ENCODE assay signal across 22 mouse cellular contexts in the genomic region with DNA sequence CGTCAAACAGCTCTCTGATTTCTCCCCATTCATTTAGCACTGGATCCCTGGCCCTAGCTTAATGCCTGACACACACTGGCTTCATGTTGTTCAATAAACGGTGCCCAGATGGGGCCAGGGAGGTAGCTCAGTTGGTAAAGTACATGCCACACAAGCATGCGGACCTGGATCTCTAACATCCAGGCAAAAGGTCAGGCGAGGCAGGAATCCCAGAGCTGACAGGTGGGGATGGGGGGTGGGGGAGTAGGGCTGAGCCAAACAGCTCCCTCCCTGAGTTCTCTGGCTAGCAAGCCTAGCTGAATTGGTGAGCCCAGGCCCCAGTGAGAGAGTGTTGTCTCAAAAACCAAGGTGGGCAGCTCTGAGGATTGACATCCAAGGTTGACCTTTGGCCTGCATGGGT. TPM values are rescaled to one million over a fixed set of nuclear protein-coding genes. Genes with fewer than 3 reads are reported as not detected.
DNase-seq lines count a peak whose midpoint lies in the region; ATAC-seq and TF ChIP-seq lines count a peak whose summit lies in the region.
"Had no signal": no experiment of that assay in that cellular context is flagged by ENCODE, and none has a peak within 500 bp of the region (broad histone marks: within the 10 kb centered on the region; RNA-seq: fewer than 3 reads in every experiment).

No protein-coding gene starts in this region.

- H3K36me3 ChIP-seq in hindbrain, postnatal 0 days (ENCODE audit: insufficient read depth, low read length), result no peaks in the 10 kb centered on the region
- H3K36me3 ChIP-seq in hindbrain, embryonic 14.5 days (replicated peaks; ENCODE audit: control insufficient read depth, insufficient read depth), result no peaks in the 10 kb centered on the region
- H3K36me3 ChIP-seq in midbrain, embryonic 10.5 days, result no peaks in the 10 kb centered on the region
- H3K36me3 ChIP-seq in midbrain, embryonic 11.5 days (ENCODE audit: control insufficient read depth, insufficient read depth, low read length), result 0 out of 2 replicates have a peak, but pooled peaks cover 2% of the 10 kb centered on the region
- H3K36me3 ChIP-seq: heart, embryonic 15.5 days; intestine, embryonic 15.5 days; limb, embryonic 13.5 days; midbrain, embryonic 12.5 days; neural tube, embryonic 13.5 days had no signal

- H3K4me2 ChIP-seq in hindbrain, postnatal 0 days (ENCODE audit: low read depth, low read length), result no peak overlapping the region
- no peak overlapping the region for H3K4me2 ChIP-seq in hindbrain, embryonic 14.5 days (replicated peaks)
- no peak overlapping the region for H3K4me2 ChIP-seq in midbrain, embryonic 11.5 days
- H3K4me2 ChIP-seq: heart, embryonic 15.5 days; intestine, embryonic 15.5 days; limb, embryonic 13.5 days; neural tube, embryonic 13.5 days had no signal

- WGBS in hindbrain, postnatal 0 days, result 49% methylated on average over 4 of the region's 4 CpGs
- 52% methylated on average over 4 of the region's 4 CpGs for WGBS in hindbrain, embryonic 14.5 days
- WGBS in midbrain, embryonic 10.5 days, result 58% methylated on average over 4 of the region's 4 CpGs
- 50% methylated on average over 4 of the region's 4 CpGs for WGBS in midbrain, embryonic 11.5 days

- no peak for ATAC-seq in hindbrain, postnatal 0 days
- ATAC-seq in hindbrain, embryonic 14.5 days (ENCODE audit: low FRiP score), result no peak
- ATAC-seq in midbrain, embryonic 11.5 days (ENCODE audit: low FRiP score), result no peak
- ATAC-seq: forebrain, embryonic 16.5 days; intestine, embryonic 15.5 days had no signal

- 0 out of 2 replicates have a peak overlapping the region, but pooled peaks have one; percentile 17 for H3K9ac ChIP-seq in hindbrain, postnatal 0 days (replicated peaks; ENCODE audit: low read length)
- H3K9ac ChIP-seq in hindbrain, embryonic 14.5 days, result no peak overlapping the region
- H3K9ac ChIP-seq in midbrain, embryonic 11.5 days (ENCODE audit: low read length), result no peak overlapping the region
- H3K9ac ChIP-seq: heart, embryonic 15.5 days; intestine, embryonic 15.5 days; limb, embryonic 13.5 days; liver, embryonic 14.5 days; midbrain, embryonic 12.5 days; neural tube, embryonic 13.5 days had no signal

- no peaks in the 10 kb centered on the region for H3K9me3 ChIP-seq in hindbrain, postnatal 0 days (ENCODE audit: low read length)
- H3K9me3 ChIP-seq in hindbrain, embryonic 14.5 days (ENCODE audit: control insufficient read depth, low read length), result no peaks in the 10 kb centered on the region
- no peaks in the 10 kb centered on the region for H3K9me3 ChIP-seq in midbrain, embryonic 10.5 days (replicated peaks)
- no peaks in the 10 kb centered on the region for H3K9me3 ChIP-seq in midbrain, embryonic 11.5 days (ENCODE audit: control insufficient read depth, low read length)
- H3K9me3 ChIP-seq: heart, embryonic 15.5 days; intestine, embryonic 15.5 days; limb, embryonic 13.5 days; midbrain, embryonic 12.5 days; neural tube, embryonic 13.5 days had no signal

- H3K27ac ChIP-seq in hindbrain, postnatal 0 days, result no peak overlapping the region
- H3K27ac ChIP-seq in hindbrain, embryonic 14.5 days, result no peak overlapping the region
- H3K27ac ChIP-seq in midbrain, embryonic 10.5 days (replicated peaks), result peak overlapping the region; percentile 78
- no peak overlapping the region for H3K27ac ChIP-seq in midbrain, embryonic 11.5 days (ENCODE audit: low read depth, low read length)
- H3K27ac ChIP-seq: heart, adult 2 months; heart, embryonic 15.5 days; intestine, embryonic 15.5 days; limb, embryonic 13.5 days; liver, embryonic 14.5 days; midbrain, embryonic 12.5 days; neural tube, embryonic 13.5 days had no signal

- no peak for DNase-seq in hindbrain, postnatal 0 days (ENCODE audit: low spot score)
- no peak for DNase-seq in hindbrain, embryonic 14.5 days (ENCODE audit: low spot score)
- DNase-seq in midbrain, embryonic 10.5 days (ENCODE audit: low spot score), result no peak
- no peak for DNase-seq in midbrain, embryonic 11.5 days (ENCODE audit: low spot score, missing footprints)
- peak; percentile 49 to 51 for DNase-seq in cerebellum, postnatal 36 days
- DNase-seq in frontal cortex, postnatal 10 days (ENCODE audit: low spot score in 2 of 2), result no peak
- no peak for DNase-seq in adrenal gland, adult 8-10 months
- DNase-seq: embryo, embryonic 11 days; heart, adult 2 months; kidney, postnatal 10 days; lung, postnatal 4 days; thymus, adult 2 months had no signal

- no peak for TF ChIP-seq CTCF in hindbrain, postnatal 0 days (IDR thresholded peaks at IDR 0.05; ENCODE audit: low read depth)

- no peak overlapping the region for H3K4me3 ChIP-seq in hindbrain, postnatal 0 days (ENCODE audit: low read length)
- no peak overlapping the region for H3K4me3 ChIP-seq in hindbrain, embryonic 14.5 days (replicated peaks; ENCODE audit: low read length)
- no peak overlapping the region for H3K4me3 ChIP-seq in midbrain, embryonic 10.5 days
- no peak overlapping the region for H3K4me3 ChIP-seq in midbrain, embryonic 11.5 days (ENCODE audit: low read depth, low read length)
- H3K4me3 ChIP-seq: heart, adult 2 months; heart, embryonic 15.5 days; intestine, embryonic 15.5 days; limb, embryonic 13.5 days; midbrain, embryonic 12.5 days; neural tube, embryonic 13.5 days had no signal

- H3K4me1 ChIP-seq in hindbrain, postnatal 0 days (ENCODE audit: insufficient read depth, low read length), result peaks cover 27% of the 10 kb centered on the region
- peaks cover 28% of the 10 kb centered on the region for H3K4me1 ChIP-seq in hindbrain, embryonic 14.5 days (replicated peaks; ENCODE audit: control insufficient read depth, insufficient read depth, low read length)
- H3K4me1 ChIP-seq in midbrain, embryonic 10.5 days, result peaks cover 59% of the 10 kb centered on the region
- peaks cover 27% of the 10 kb centered on the region for H3K4me1 ChIP-seq in midbrain, embryonic 11.5 days (ENCODE audit: control insufficient read depth, insufficient read depth, low read length)

- no peaks in the 10 kb centered on the region for H3K27me3 ChIP-seq in hindbrain, postnatal 0 days (ENCODE audit: insufficient read depth, low read length)
- no peaks in the 10 kb centered on the region for H3K27me3 ChIP-seq in hindbrain, embryonic 14.5 days (ENCODE audit: control insufficient read depth, insufficient read depth, low read length)
- H3K27me3 ChIP-seq in midbrain, embryonic 10.5 days (ENCODE audit: low read depth, poor library complexity, severe bottlenecking), result peaks cover 41% of the 10 kb centered on the region
- peaks cover 4% of the 10 kb centered on the region for H3K27me3 ChIP-seq in midbrain, embryonic 11.5 days (ENCODE audit: control insufficient read depth, insufficient read depth, low read length)
- H3K27me3 ChIP-seq: intestine, embryonic 15.5 days had no signal

RNA-seq across cellular contexts. Expression of a gene that starts 5.5 kb away (rescaled TPM):
- total RNA-seq in hindbrain, postnatal 0 days (2014; rRNA removed), result 86.8 and 110 TPM in 2 replicates
- 53.9 and 56.5 TPM in 2 replicates for polyA plus RNA-seq in hindbrain, postnatal 0 days (2015; fragmentation: Nextera tagmentation; extraction: Ambion mirVana)
- 35.7 and 44.8 TPM in 2 replicates for polyA plus RNA-seq in hindbrain, embryonic 14.5 days (2014; fragmentation: Nextera tagmentation; extraction: Ambion mirVana)
- polyA plus RNA-seq in midbrain, embryonic 10.5 days (2016; fragmentation: Nextera tagmentation; extraction: Ambion mirVana), result 14.5 and 14.6 TPM in 2 replicates
- polyA plus RNA-seq in midbrain, embryonic 11.5 days (2014; fragmentation: Nextera tagmentation; extraction: Ambion mirVana), result 7.7 and 10.1 TPM in 2 replicates
- total RNA-seq in adrenal gland, adult 8-10 months (2022), result 1 to 10 TPM; 4.0 to 6.5 (median 4.6) TPM

RNA-seq across cellular contexts. Expression of a gene that starts 21.8 kb away (rescaled TPM):
- total RNA-seq in hindbrain, postnatal 0 days (2014; rRNA removed), result not detected in 2 replicates
- polyA plus RNA-seq in hindbrain, postnatal 0 days (2015; fragmentation: Nextera tagmentation; extraction: Ambion mirVana), result 0.16 and 0.30 TPM in 2 replicates
- 0.19 TPM in 1 of 2 replicates, not detected in the other for polyA plus RNA-seq in hindbrain, embryonic 14.5 days (2014; fragmentation: Nextera tagmentation; extraction: Ambion mirVana)
- not detected in 2 replicates for polyA plus RNA-seq in midbrain, embryonic 10.5 days (2016; fragmentation: Nextera tagmentation; extraction: Ambion mirVana)
- not detected in 2 replicates for polyA plus RNA-seq in midbrain, embryonic 11.5 days (2014; fragmentation: Nextera tagmentation; extraction: Ambion mirVana)
- total RNA-seq in adrenal gland, adult 8-10 months (2022), result under 1 TPM in 1 of 4 experiments, not detected in 3; 0.23 TPM
- total RNA-seq: adrenal gland, postnatal 4 days; gastrocnemius, adult 8-10 months; heart, adult 2 months had no signal
- polyA plus RNA-seq: hindbrain, embryonic 11.5 days; midbrain, embryonic 12.5 days had no signal

RNA-seq across cellular contexts. Expression of a gene that starts 51.8 kb away (rescaled TPM):
- total RNA-seq in hindbrain, postnatal 0 days (2014; rRNA removed), result 31.3 and 33.2 TPM in 2 replicates
- 35.0 and 36.2 TPM in 2 replicates for polyA plus RNA-seq in hindbrain, postnatal 0 days (2015; fragmentation: Nextera tagmentation; extraction: Ambion mirVana)
- polyA plus RNA-seq in hindbrain, embryonic 14.5 days (2014; fragmentation: Nextera tagmentation; extraction: Ambion mirVana), result 40.4 and 43.9 TPM in 2 replicates
- polyA plus RNA-seq in midbrain, embryonic 10.5 days (2016; fragmentation: Nextera tagmentation; extraction: Ambion mirVana), result 49.4 and 49.9 TPM in 2 replicates
- polyA plus RNA-seq in midbrain, embryonic 11.5 days (2014; fragmentation: Nextera tagmentation; extraction: Ambion mirVana), result 42.7 and 43.5 TPM in 2 replicates
- 10 to 100 TPM; 14.4 to 18.8 (median 16.8) TPM for total RNA-seq in adrenal gland, adult 8-10 months (2022)

RNA-seq across cellular contexts. Expression of a gene that starts 51.8 kb away (rescaled TPM):
- total RNA-seq in hindbrain, postnatal 0 days (2014; rRNA removed), result 46.8 and 51.0 TPM in 2 replicates
- polyA plus RNA-seq in hindbrain, postnatal 0 days (2015; fragmentation: Nextera tagmentation; extraction: Ambion mirVana), result 137 and 164 TPM in 2 replicates
- 123 and 161 TPM in 2 replicates for polyA plus RNA-seq in hindbrain, embryonic 14.5 days (2014; fragmentation: Nextera tagmentation; extraction: Ambion mirVana)
- 117 and 123 TPM in 2 replicates for polyA plus RNA-seq in midbrain, embryonic 10.5 days (2016; fragmentation: Nextera tagmentation; extraction: Ambion mirVana)
- 81.9 and 86.8 TPM in 2 replicates for polyA plus RNA-seq in midbrain, embryonic 11.5 days (2014; fragmentation: Nextera tagmentation; extraction: Ambion mirVana)
- 10 to 100 TPM; 81.3 to 93.7 (median 92.7) TPM for total RNA-seq in adrenal gland, adult 8-10 months (2022)

Comparison
In these comparisons a context has a peak if more than half of its experiments do, and no peak if none do; other contexts are left out.
1. DNase-seq: peak in cerebellum, postnatal 36 days (2 of 2); none in hindbrain, postnatal 0 days (single experiment), hindbrain, embryonic 14.5 days (single experiment), midbrain, embryonic 10.5 days (single experiment), midbrain, embryonic 11.5 days (single experiment), frontal cortex, postnatal 10 days (0 of 2) and adrenal gland, adult 8-10 months (single experiment).